Mouse (Mus musculus) lung, postnatal 14 days (tissue): Measurements from ENCODE around the gene Polg2.
A peak's percentile ranks its signal among the peaks of the same experiment; 100 is the strongest.
"Not testable (repeated sequence)": the region's sequence is repeated elsewhere in the genome, so short reads cannot be mapped to it uniquely, and the experiment has no call there.

Experiments
- DNase-seq: peaks from one replicate; pipeline ENCODE4 v3.0.0; 2021

Polg2 gene

DNA sequence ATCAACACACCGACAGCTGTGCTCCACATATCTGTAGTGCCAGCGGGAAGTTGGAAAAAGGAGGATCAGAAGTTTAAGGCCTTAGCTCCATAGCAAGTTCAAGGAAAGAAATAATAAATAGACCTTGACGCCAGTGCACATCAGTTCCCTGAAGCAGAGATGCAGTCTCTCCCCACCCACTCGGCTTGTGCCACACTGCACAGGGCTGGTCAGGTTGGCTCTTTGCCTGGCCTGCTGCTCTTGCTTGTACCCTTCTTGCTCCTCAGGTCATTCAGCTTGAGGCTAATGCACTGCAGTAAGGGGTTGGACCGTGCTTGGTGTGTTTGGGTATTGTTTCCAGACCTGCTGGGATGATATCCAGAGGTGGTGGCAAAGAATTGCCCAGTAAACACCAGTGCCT, 18.8 kb downstream of the Polg2 start:
- no peak for DNase-seq

- DNase-seq: no peak
Observed at GRCm38 (mm10) chr11:106759028-106759427, 20.3 kb downstream of the Polg2 start.

GRCm38 (mm10) chr11:106755583-106755982, 23.8 kb downstream of the Polg2 start:
- DNase-seq: no peak

GRCm38 (mm10) chr11:106753314-106753713, 26.0 kb downstream of the Polg2 start:
- DNase-seq: no peak

DNA sequence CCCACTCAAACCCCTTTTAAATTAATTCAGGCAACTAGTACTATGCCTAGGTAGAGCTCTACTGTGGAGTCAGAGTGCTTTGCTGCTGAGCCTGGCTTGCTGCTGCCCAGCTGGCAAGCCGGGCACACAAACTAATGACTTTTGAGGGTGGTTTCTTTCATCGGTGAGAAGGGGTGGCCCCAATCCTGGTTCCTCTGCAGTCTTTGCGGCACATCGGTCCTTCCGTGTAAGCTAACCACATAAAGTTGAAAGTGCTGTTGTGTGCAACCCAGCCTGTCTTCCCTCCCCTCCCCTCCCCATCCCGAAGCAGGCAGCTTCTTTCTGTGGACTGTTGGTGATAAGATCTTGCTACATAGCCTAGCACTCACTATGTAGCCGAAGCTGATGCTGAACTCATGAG, 27.2 kb downstream of the Polg2 start:
- no peak for DNase-seq

- DNase-seq: no peak
Observed at GRCm38 (mm10) chr11:106751039-106752018, 28.0 kb downstream of the Polg2 start, which contains the start of gene Milr1. Gene Milr1, plus strand, starts transcription at chr11:106751226.

DNA sequence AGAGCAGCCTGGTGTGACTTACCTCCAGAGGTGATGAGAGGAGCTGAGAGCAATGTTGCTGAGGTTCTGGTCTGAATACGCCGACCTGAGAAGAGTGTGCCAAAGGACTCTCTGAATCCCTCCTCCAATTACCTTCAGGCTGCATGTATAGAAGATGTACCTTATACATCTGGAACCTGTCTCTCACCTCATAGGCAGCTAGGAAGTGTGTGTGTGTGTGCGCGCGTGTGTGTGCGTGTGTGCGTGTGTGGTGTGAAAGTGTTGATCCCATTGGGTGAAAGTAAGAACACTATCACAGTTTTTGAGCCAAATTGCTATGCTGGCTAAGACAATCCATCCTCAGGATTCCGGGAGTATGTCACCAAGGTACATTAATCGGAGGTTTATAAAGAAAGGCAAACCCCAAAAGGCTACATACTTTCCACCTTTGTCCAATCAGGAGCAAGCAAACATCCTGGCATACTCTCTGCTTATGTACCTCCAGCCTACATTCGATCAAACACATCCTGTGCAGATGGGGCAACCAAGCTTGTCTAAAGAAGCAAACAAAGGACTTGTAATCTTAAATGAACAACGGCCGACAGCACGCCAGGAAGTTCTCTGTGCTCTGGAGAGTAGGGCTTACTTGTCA, 29.1 kb downstream of the Polg2 start, which contains the start of gene Pecam1:
Pecam1 (minus strand) TSS at position 508 of the 631 bp plus-strand sequence.
- DNase-seq: no peak

DNA sequence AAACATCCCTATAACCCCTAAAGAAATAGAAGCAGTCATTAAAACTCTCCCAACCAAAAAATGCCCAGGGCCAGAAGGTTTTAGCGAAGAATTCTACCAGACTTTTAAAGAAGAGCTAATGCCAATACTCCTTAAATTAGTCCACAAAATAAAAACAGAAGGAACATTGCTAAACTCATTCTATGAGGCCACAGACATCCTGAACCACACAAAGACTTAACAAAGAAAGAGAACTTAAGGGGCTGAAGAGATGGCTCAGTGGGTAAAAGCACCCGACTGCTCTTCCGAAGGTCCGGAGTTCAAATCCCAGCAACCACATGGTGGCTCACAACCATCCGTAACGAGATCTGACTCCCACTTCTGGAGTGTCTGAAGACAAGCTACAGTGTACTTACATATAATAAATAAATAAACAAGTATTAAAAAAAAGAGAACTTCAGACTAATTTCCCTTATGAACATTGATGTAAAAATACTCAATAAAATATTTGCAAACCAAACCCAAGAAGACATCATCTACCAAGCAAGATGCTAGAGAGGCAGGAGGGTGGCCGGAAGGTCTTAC, 29.7 kb downstream of the Polg2 start:
- DNase-seq: not testable (repeated sequence)

GRCm38 (mm10) chr11:106744949-106745348, 34.4 kb downstream of the Polg2 start:
- DNase-seq: no peak

DNA sequence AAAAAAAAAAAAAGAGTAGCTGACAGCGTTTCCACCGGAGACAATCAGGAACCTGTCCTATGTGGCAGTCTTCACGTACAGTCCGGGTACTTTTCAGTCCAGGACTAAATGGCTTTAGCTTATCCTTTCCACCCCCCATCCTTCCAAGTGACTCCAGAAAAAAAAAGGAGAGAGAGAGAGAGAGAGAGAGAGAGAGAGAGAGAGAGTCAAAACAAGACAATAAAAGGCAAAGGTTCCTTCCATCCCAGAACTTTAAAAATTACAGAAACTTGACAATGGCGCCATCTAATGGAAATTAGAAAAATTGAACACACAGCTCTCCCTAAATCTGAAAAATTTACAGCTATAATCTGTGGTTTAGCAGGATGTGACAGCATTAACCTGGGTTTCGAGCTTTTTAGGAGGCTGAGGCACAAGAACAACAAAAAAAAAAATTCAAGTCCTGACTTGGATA, 36.9 kb downstream of the Polg2 start:
- no peak for DNase-seq

DNA sequence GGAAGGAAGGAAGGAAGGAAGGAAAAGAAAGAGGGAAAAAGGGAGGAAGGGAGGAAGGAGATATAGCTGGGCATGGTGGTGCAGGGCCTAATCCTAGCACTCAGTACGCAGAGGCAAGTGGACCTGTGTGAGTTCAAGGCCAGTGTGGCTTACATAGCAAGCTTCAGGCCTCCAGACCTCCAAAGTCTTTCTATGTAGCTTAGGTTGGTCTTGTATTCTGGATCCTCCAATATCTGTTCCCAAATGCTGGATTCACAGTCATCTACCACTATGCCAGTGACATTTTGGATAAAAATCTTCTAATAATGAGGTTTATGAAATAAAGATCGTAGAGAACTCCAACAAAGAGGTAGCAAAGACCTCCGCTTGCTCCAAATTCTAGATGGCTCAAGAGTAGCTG, 37.5 kb downstream of the Polg2 start:
- DNase-seq: no peak

GRCm38 (mm10) chr11:106741232-106741631, 38.1 kb downstream of the Polg2 start:
- DNase-seq: peak; percentile 23

DNA sequence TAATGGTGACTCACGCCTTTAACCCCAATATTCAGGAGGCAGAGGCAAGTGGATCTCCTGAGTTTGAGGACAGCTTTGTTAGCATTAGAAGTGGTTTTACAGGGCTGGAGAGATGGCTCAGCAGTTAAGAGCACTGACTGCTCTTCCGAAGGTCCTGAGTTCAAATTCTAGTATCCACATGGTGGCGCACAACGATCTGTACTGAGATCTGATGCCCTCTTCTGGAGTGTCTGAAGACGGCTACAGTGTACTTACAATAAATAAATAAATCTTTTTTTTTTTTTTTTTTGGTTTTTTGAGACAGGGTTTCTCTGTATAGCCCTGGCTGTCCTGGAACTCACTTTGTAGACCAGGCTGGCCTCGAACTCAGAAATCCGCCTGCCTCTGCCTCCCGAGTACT, 38.6 kb downstream of the Polg2 start:
- DNase-seq: not testable (repeated sequence)

- no peak for DNase-seq
Observed at GRCm38 (mm10) chr11:106739116-106739515, 40.2 kb downstream of the Polg2 start.

DNA sequence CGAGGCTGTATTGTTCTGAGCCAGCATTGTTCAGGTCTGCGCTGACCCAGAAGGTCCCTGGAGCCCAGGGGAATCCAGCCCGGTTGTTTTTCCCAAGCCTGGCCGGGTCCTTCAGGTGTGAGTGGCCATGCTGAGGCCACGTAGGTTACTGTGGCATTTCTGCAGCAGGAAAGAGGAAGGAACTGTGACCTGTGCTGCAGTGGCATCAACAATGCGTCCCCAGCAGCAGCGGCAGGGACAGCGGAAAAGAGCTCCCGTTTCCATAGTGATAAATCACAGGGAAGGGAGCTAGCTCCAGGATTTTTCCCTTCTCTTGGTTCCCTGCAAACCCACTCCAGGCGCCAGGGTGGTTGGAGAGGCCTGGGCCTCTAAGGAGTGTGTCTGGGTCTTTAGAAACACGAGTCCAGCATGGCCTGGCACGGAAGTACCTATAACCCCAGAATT, 42.1 kb downstream of the Polg2 start:
- DNase-seq: peak; percentile 33

DNA sequence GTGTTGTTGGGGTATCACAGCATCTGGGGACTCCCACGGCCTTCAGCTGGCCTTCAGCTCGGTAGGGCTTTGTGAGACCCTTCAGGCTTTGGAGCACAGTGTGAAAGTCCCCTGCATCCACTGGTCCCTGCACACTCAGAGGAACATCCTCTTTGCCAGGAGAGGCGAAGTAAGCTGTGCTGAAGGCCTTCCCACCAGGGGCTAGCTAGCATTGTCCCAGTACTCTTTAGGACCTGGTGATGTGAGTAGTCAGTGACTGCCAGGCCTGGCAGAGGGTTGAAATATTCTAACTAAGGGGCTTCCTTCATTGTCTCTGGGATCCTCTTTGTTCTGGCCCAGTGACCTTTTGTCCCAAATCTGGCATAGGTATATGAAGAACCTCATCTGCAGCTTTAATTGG, 42.7 kb downstream of the Polg2 start:
- DNase-seq: no peak

GRCm38 (mm10) chr11:106730714-106731113, 48.6 kb downstream of the Polg2 start:
- DNase-seq: no peak

GRCm38 (mm10) chr11:106729656-106730055, 49.7 kb downstream of the Polg2 start:
- no peak for DNase-seq

GRCm38 (mm10) chr11:106728402-106729366, 50.7 kb downstream of the Polg2 start:
- DNase-seq: no peak

GRCm38 (mm10) chr11:106727967-106728366, 51.4 kb downstream of the Polg2 start:
- DNase-seq: no peak

GRCm38 (mm10) chr11:106724916-106725235, 54.5 kb downstream of the Polg2 start:
- DNase-seq: not testable (repeated sequence)

DNA sequence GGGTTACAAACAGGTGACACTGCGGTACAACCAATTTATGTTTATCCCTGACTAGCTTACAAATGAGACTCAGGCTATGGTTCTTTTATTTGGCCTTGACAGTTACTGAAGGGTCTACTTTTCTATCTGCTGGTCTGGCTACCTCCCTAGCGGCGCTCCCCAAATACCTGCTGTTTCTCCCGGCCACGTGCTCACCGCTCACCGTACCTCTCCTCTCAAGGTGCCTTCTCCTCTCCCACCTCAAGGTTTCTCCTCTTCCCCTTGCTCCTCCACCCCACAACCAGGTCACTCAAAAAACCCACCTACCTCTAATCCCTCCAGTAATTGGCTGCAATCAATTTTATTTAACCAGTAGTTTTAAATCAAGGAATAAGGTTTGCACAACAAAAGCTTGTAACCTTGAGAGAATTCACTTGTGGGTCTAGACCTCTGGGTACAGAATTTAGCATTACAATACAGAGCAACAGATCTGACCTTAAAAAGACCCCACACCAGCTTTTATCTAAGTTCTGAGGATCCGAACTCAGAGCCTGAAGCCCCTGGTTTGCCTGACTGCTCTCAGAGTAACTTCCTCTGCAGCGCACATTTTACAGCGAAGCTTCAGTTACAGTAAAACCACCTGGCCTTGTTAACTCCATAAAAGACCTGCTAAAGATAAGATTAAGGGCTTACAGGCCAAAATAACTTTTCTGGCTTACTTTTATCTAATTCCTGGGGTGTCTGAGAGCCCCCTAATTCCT, 55.0 kb downstream of the Polg2 start:
- DNase-seq: no peak
